Mouse (Mus musculus): ENCODE measurements at regions not wholly inside any gene's neighbourhood (a gene's known extent, or its start where the extent isn't known, plus 50 kb on each side); places are given as distances from the start of the nearest gene placed in this dataset.

DNA sequence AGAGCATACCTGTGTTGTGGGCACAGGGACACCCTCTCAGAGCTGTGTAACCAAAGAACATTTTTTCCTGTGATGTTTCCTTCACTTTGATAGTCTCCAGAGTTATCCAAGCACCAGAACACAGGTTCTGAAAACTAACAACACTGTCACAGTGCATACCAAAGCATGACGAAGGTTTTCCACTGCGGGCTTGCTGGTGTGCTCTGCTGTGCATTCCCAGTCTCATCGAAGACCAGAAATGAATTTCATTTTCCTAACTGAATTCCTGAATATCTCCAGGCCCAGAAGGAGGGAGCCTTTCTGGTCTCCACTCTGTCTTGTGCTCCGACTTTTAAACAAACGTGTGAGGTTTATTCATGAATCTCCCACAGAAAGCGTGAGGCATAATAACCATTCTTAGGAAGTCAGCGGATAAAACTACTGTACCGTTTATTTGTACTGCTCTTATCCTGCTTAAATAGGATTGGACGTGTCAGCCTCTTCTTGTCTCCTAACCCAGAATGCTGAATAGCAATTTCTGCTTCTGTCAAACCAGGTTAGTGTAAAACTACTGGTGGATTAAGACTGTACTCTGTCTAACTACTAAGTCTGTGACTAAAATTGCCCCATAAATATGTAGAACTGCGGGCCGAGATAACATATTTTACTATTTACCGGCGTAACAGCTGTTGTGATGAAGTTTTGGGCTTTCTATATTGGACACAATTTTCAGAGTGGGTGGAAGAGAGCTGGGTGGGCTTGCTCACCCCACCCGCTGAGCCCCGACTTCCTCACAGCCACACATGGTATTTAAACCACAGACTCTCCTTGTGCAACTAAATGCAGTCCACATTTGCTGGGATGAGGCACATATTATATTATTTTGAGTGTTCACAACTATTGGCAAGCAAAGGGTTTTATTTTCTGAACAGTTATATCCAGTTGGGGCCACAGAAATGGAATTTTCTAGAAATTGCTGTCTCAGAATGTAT lies 241.4 kb downstream of the Efnb2 start:
- H3K4me1 ChIP-seq (replicated peaks; ENCODE audit: control insufficient read depth, insufficient read depth, low read length): no peaks in the 10 kb centered on the region
- H3K36me3 ChIP-seq (ENCODE audit: control insufficient read depth, insufficient read depth): no peaks in the 10 kb centered on the region
- no peak overlapping the region for H3K9ac ChIP-seq (ENCODE audit: low read depth, low read length)
- H3K4me3 ChIP-seq (ENCODE audit: low read depth, low read length): no peak overlapping the region
- H3K4me2 ChIP-seq (replicated peaks; ENCODE audit: low read depth): no peak overlapping the region
- no peak for TF ChIP-seq CTCF (IDR thresholded peaks at IDR 0.05; ENCODE audit: low read depth)
- 66% methylated on average over 15 of the region's 15 CpGs for WGBS
- ATAC-seq: no peak
- H3K27me3 ChIP-seq (replicated peaks; ENCODE audit: control insufficient read depth, insufficient read depth, low read length): no peaks in the 10 kb centered on the region
- H3K9me3 ChIP-seq (ENCODE audit: control insufficient read depth): no peaks in the 10 kb centered on the region
- H3K27ac ChIP-seq (ENCODE audit: low read depth, low read length): no peak overlapping the region

DNA sequence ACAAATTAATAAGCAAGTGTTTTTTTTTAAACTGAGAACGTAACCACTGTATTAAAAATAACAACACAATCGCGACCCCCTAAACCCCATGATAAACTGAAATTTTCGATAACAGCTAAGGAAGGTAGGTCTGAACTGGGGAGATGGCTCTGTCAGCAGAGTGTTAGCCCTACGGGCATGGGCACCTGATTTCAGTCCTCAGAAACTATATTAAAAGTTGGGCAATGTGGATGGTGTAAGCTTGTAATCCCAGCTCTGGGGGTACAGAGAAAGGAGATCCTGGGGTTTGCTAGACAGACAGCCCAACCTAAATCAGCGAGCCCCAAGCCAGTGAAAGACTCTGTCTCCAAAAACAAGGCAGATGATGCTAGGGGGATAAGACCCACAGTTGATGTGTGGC lies 242.1 kb downstream of the Efnb2 start:
- Histone ChIP-seq H3K27me3 (replicated peaks; ENCODE audit: control insufficient read depth, insufficient read depth, low read length) (no peaks in the 10 kb centered on the region), H3K36me3 (ENCODE audit: control insufficient read depth, insufficient read depth) (no peaks in the 10 kb centered on the region), H3K27ac (ENCODE audit: low read depth, low read length) (no peak overlapping the region), H3K9me3 (ENCODE audit: control insufficient read depth) (no peaks in the 10 kb centered on the region), H3K4me2 (replicated peaks; ENCODE audit: low read depth) (no peak overlapping the region), H3K4me3 (ENCODE audit: low read depth, low read length) (no peak overlapping the region), H3K9ac (ENCODE audit: low read depth, low read length) (no peak overlapping the region), H3K4me1 (replicated peaks; ENCODE audit: control insufficient read depth, insufficient read depth, low read length) (no peaks in the 10 kb centered on the region)
- 57% methylated on average over 6 of the region's 6 CpGs for WGBS
- ATAC-seq: no peak
- no peak for TF ChIP-seq CTCF (IDR thresholded peaks at IDR 0.05; ENCODE audit: low read depth)

DNA sequence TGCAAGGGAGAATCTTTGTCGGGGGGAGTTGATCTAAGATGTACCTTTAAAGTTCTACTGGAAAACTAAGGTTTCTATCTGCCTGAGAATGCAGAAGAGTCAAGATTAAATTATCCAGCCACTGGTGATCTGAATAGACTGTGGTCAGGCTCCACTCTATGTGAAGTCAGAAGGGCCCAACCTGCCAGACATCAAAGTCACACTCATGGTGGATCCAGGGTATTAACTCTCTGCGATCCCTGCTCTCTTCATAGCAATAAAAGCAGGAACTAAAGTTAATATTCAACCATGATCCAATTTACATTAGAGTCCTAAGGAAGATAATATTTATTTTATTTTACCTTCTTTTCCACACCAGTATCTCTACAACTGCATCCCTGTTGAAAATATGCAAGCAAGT lies 242.5 kb downstream of the Efnb2 start:
- no peaks in the 10 kb centered on the region for H3K36me3 ChIP-seq (ENCODE audit: control insufficient read depth, insufficient read depth)
- no peak for TF ChIP-seq CTCF (IDR thresholded peaks at IDR 0.05; ENCODE audit: low read depth)
- H3K27ac ChIP-seq (ENCODE audit: low read depth, low read length): no peak overlapping the region
- H3K4me3 ChIP-seq (ENCODE audit: low read depth, low read length): no peak overlapping the region
- 63% methylated on average over 2 of the region's 2 CpGs for WGBS
- no peak for ATAC-seq
- H3K4me1 ChIP-seq (replicated peaks; ENCODE audit: control insufficient read depth, insufficient read depth, low read length): no peaks in the 10 kb centered on the region
- H3K9ac ChIP-seq (ENCODE audit: low read depth, low read length): no peak overlapping the region
- no peaks in the 10 kb centered on the region for H3K9me3 ChIP-seq (ENCODE audit: control insufficient read depth)
- no peaks in the 10 kb centered on the region for H3K27me3 ChIP-seq (replicated peaks; ENCODE audit: control insufficient read depth, insufficient read depth, low read length)
- H3K4me2 ChIP-seq (replicated peaks; ENCODE audit: low read depth): no peak overlapping the region

DNA sequence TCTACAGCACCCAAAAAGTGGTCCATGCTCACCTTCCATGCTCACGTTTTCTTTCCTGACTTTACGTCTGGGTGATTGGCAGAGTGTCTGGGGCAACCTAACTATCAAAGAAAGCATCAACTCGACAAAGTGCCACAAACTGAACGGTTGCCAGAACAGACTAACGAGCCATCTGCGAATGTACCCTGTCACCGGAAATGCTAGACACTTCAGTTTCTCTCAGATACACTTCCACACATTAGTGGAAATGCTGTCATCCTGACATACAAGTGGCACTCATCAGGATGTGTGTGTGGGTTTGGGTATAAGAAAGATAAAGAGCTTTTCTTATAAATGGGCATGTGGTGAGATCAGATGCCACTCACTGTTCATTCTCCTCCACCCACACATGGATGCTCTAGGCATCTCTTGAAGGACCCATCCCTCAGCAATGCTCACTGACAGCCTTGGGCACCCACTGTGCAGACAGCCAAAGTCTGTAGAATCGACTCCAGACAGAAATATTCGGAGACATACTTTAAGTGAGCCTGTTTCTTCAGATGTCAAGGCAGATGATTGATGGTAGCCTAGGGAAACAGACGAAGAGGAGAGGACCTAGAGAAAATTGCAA lies 244.8 kb downstream of the Efnb2 start:
- H3K27me3 ChIP-seq (replicated peaks; ENCODE audit: control insufficient read depth, insufficient read depth, low read length): no peaks in the 10 kb centered on the region
- no peak overlapping the region for H3K4me2 ChIP-seq (replicated peaks; ENCODE audit: low read depth)
- H3K36me3 ChIP-seq (ENCODE audit: control insufficient read depth, insufficient read depth): no peaks in the 10 kb centered on the region
- H3K27ac ChIP-seq (ENCODE audit: low read depth, low read length): no peak overlapping the region
- 71% methylated on average over 10 of the region's 10 CpGs for WGBS
- ATAC-seq: no peak
- H3K9ac ChIP-seq (ENCODE audit: low read depth, low read length): no peak overlapping the region
- no peak overlapping the region for H3K4me3 ChIP-seq (ENCODE audit: low read depth, low read length)
- no peaks in the 10 kb centered on the region for H3K4me1 ChIP-seq (replicated peaks; ENCODE audit: control insufficient read depth, insufficient read depth, low read length)
- H3K9me3 ChIP-seq (ENCODE audit: control insufficient read depth): no peaks in the 10 kb centered on the region
- TF ChIP-seq CTCF (IDR thresholded peaks at IDR 0.05; ENCODE audit: low read depth): no peak

DNA sequence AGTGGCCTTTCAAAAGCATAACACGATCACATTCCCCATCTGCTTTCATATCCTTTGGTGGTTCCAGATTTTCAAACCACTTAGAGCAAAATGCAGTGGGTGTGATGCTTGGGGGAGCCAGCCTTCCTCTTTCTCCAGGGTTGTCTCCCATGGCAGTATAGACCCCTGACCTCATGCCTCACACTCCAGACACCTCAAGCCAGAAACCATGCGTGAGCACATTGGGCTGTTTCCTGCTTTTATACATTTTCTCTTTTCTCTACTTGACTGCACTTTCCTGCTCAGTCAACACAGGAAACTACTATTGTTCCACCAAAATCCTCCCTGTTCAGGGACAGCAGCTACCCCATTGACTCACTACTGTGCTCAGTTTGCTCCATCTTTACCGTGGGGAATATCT lies 253.7 kb downstream of the Efnb2 start:
- Histone ChIP-seq H3K9me3 (ENCODE audit: control insufficient read depth) (no peaks in the 10 kb centered on the region), H3K4me2 (replicated peaks; ENCODE audit: low read depth) (no peak overlapping the region), H3K27ac (ENCODE audit: low read depth, low read length) (no peak overlapping the region), H3K4me1 (replicated peaks; ENCODE audit: control insufficient read depth, insufficient read depth, low read length) (no peaks in the 10 kb centered on the region), H3K9ac (ENCODE audit: low read depth, low read length) (no peak overlapping the region), H3K36me3 (ENCODE audit: control insufficient read depth, insufficient read depth) (no peaks in the 10 kb centered on the region), H3K27me3 (replicated peaks; ENCODE audit: control insufficient read depth, insufficient read depth, low read length) (no peaks in the 10 kb centered on the region), H3K4me3 (ENCODE audit: low read depth, low read length) (no peak overlapping the region)
- 81% methylated on average over 3 of the region's 3 CpGs for WGBS
- ATAC-seq: no peak
- TF ChIP-seq CTCF (IDR thresholded peaks at IDR 0.05; ENCODE audit: low read depth): no peak

DNA sequence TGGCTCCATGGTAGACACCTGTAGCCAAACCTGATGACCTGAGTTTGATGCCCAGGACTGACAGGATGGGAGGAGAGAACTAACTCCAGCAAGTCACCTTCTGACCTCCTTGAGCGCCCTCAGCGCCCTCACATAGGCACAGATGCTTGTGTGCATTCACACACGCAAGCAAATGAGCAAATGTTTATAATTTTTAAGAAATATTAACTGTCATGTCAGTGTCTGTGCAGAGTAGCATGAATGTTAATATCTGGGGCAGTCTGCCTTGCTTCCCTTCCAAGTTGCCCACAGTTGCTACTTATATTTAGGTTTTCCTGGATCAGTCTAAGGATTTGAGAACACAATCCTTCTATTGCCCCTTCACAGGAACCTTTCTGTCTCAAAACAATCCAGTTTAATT lies 257.6 kb downstream of the Efnb2 start:
- H3K4me2 ChIP-seq (replicated peaks; ENCODE audit: low read depth): no peak overlapping the region
- no peak overlapping the region for H3K9ac ChIP-seq (ENCODE audit: low read depth, low read length)
- no peaks in the 10 kb centered on the region for H3K27me3 ChIP-seq (replicated peaks; ENCODE audit: control insufficient read depth, insufficient read depth, low read length)
- ATAC-seq: no peak
- no peak overlapping the region for H3K27ac ChIP-seq (ENCODE audit: low read depth, low read length)
- no peak for TF ChIP-seq CTCF (IDR thresholded peaks at IDR 0.05; ENCODE audit: low read depth)
- 73% methylated on average over 3 of the region's 3 CpGs for WGBS
- no peaks in the 10 kb centered on the region for H3K36me3 ChIP-seq (ENCODE audit: control insufficient read depth, insufficient read depth)
- no peaks in the 10 kb centered on the region for H3K9me3 ChIP-seq (ENCODE audit: control insufficient read depth)
- no peaks in the 10 kb centered on the region for H3K4me1 ChIP-seq (replicated peaks; ENCODE audit: control insufficient read depth, insufficient read depth, low read length)
- no peak overlapping the region for H3K4me3 ChIP-seq (ENCODE audit: low read depth, low read length)

Measured in intestine, postnatal 0 days (tissue).